Mouse (Mus musculus) CH12F3 (cell line): ENCODE data around the gene Idh1.

Experiments
- in situ Hi-C: fragments of 300-500 bp; cut with MboI; formaldehyde crosslinking; loops from 2 replicates; pipeline ENCODE4 v1.14.3; 2020; ENCODE audit warnings: low sequenced_read_pairs

Idh1 gene

GRCm38 (mm10) chr1:65118150-65118913 is 68.0 kb downstream of the Idh1 start:
- in situ Hi-C loops = no loop called here

DNA sequence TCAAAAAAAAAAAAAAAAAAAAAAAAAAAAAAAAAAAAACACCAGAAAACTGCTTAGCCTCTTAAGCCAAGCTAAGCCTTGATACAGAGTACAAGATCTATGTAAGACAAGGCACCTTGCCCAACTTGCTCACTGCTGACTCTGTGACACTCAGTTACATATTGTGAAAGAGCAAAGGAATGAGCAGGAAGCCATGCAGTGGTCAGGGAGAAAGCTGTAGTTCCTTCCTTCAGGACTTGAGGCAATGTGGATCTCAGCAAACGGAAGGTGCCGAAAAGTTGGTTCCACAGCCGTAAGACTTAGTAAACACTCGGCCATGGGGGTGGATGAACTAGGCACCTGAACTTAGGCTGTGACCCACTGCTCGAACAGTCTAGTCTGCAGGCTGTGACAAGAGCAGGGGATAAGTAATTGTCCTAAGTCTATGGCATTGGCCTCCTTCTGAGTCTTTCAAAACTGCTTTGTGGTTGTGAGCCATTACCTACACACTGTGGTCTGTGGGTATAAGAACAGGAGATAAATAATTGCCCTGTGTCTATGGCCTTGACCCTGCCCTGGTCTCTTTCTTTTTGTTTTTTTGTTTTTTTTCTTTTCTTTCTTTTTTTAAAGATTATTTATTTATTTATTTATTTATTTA is 72.6 kb downstream of the Idh1 start:
- in situ Hi-C loops = no loop called here

DNA sequence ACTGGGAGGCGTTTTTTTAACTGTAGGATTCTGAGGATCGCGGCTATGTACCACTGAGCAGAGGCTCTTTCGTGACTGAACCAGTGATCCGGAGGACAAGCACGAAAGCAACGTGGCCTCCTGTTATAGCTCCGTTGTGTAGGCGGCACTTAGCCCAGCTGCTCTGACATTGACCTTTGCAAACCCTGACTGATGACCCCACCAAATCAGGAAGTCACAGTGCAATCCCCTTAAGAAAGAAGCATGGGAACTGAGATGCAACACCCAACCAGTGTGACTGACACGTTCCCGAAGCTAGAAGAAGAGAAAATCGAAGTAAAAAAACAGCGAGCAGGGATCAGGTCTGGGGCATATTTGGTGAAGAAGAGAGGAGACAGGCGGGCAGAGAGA is 73.5 kb downstream of the Idh1 start:
- in situ Hi-C loops = no loop called here

DNA sequence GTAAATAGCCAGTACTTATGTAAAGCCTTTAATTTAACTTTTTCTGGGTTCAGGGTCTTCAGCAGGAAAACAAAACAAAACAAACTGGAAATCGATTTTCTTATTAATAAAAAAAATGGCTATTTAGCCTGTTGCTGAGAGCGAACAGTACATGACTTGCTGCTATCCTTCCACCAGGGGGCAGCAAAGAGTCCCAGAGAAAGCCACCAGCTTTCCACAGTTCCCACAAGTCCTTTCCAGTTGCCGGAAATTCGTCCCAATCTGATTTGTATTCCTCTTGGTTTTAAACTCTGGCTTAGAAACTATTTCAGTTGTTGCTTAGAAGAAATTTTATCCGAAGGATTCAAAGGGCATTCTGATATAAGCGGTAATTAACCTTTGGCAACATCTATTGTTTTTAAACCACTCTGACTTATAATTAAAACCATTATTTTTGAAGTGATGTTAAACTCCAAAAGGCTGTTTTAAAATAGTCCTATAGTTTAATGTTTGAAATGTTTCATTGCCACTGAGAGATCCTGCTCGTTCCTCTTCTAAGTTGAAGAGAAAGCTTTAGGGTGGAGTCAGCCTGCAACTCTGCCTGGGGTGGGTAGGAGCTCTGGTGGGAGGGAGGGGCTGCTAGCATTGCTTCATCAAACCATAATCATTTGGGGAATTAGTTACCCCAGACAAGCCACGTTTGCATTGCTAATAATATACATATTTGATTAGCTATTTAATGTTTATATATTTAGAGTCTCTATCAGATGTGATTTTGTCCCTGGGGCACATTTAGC is 74.1 kb downstream of the Idh1 start:
- in situ Hi-C loops = no loop called here

GRCm38 (mm10) chr1:65109756-65110435 is 76.4 kb downstream of the Idh1 start:
- in situ Hi-C loops = no loop called here

DNA sequence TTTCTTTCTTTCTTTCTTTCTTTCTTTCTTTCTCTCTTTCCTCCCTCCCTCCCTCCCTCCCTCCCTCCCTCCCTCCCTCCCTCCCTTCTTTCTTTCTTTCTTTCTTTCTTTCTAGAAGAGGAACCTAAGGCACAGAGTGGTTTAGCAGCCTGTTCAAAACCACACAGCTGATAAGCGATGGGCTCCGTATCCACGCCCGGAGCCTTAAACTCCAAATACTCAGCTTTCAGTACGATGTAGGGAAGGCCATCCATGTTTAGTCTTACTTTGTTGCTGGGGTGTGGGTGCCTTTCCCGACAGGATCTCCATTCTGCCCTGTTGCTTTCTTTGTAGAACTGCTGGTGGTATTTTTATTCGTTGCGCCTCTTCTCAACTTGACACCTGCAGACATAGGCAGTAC is 77.1 kb downstream of the Idh1 start:
- in situ Hi-C loops = no loop called here
